Mouse (Mus musculus) stomach, postnatal 0 days (tissue): ENCODE results near the gene Arpc1a. TPM values are rescaled to one million over a fixed set of nuclear protein-coding genes. Genes with fewer than 3 reads are reported as not detected.
"Not testable (repeated sequence)": the region's sequence is repeated elsewhere in the genome, so short reads cannot be mapped to it uniquely, and the experiment has no call there.

Experiments
- ATAC-seq: fragments of 200-750 bp; cut with Nextera tagmentation; 2 replicates; pipeline ENCODE4 v1.8.0; 2017; ENCODE audit not compliant: low FRiP score, low TSS enrichment
- DNase-seq: peaks from one replicate; pipeline ENCODE4 v3.0.0-alpha.2; 2016; ENCODE audit warnings: low spot score
- H3K27ac ChIP-seq: fragments of 300-500 bp; sonication (generic); replicated peaks from 2 replicates; pipeline ENCODE4 v1.5.1; 2014; ENCODE audit warnings: mild to moderate bottlenecking, control low read depth
- H3K27me3 ChIP-seq: fragments of 300-500 bp; sonication (generic); 2 replicates; pipeline ENCODE4 v1.6.1; 2014; ENCODE audit warnings: low read length; ENCODE audit not compliant: control insufficient read depth, insufficient read depth
- H3K36me3 ChIP-seq: fragments of 300-500 bp; sonication (generic); 2 replicates; pipeline ENCODE4 v1.6.1; 2014; ENCODE audit warnings: low read length, mixed read lengths; ENCODE audit not compliant: control insufficient read depth, insufficient read depth
- H3K4me1 ChIP-seq: fragments of 300-500 bp; sonication (generic); replicated peaks from 2 replicates; pipeline ENCODE4 v1.6.1; 2014; ENCODE audit warnings: antibody characterized with exemption; ENCODE audit not compliant: control insufficient read depth, insufficient read depth
- H3K4me2 ChIP-seq: fragments of 300-500 bp; sonication (generic); replicated peaks from 2 replicates; pipeline ENCODE4 v1.6.1; 2014; ENCODE audit warnings: low read depth, mild to moderate bottlenecking, control low read depth, moderate library complexity
- H3K4me3 ChIP-seq: fragments of 300-500 bp; sonication (generic); 2 replicates; pipeline ENCODE4 v1.5.1; 2014; ENCODE audit warnings: low read depth, low read length, control low read depth
- H3K9ac ChIP-seq: fragments of 300-500 bp; sonication (generic); 2 replicates; pipeline ENCODE4 v1.6.1; 2014; ENCODE audit warnings: mild to moderate bottlenecking, low read length, control low read depth, mixed read lengths
- H3K9me3 ChIP-seq: fragments of 300-500 bp; sonication (generic); 2 replicates; pipeline ENCODE4 v1.6.1; 2016; ENCODE audit warnings: low read length; ENCODE audit not compliant: control insufficient read depth
- CTCF ChIP-seq: IDR thresholded peaks from 2 replicates; pipeline ENCODE4 v1.5.1; 2016; ENCODE audit warnings: antibody characterized with exemption, low read depth, mild to moderate bottlenecking, moderate library complexity
- EP300 ChIP-seq: optimal IDR thresholded peaks from 2 replicates; pipeline ENCODE3; 2016; ENCODE audit warnings: antibody characterized with exemption
- WGBS: fragments of 180-500 bp; shearing (Covaris S2); extraction: QIAGEN DNeasy Blood & Tissue Kit; methylation state at CpG from one replicate; pipeline ENCODE4 v1.1.7; 2014; 5-methylcytosine and 5-hydroxymethylcytosine counted together
- polyA plus RNA-seq: library from polyadenylated mRNA; unstranded; fragments of >200 nt; fragmentation: Nextera tagmentation; extraction: Ambion mirVana; gene quantifications from 2 replicates; pipeline ENCODE4 v1.2.1, GENCODE M21; 2015

The Arpc1a gene
- polyA plus RNA-seq, 1 experiment from 2014 or later, result 145 TPM

GRCm38 (mm10) chr5:145133275-145133674, 49.6 kb downstream of the Arpc1a start:
- not testable (repeated sequence) for H3K4me2 ChIP-seq, H3K9ac ChIP-seq, H3K4me1 ChIP-seq, H3K27me3 ChIP-seq, H3K9me3 ChIP-seq, ATAC-seq, H3K4me3 ChIP-seq, H3K27ac ChIP-seq, DNase-seq
- H3K36me3 ChIP-seq, result peaks cover 50% of the 10 kb centered on the region
- peak; percentile 26 for TF ChIP-seq CTCF
- WGBS, result 83% methylated on average over 6 of the region's 6 CpGs

- Histone ChIP-seq H3K36me3 (peaks cover 30% of the 10 kb centered on the region), H3K27ac (no peak overlapping the region; the same call in 1 of the 2 replicates), H3K9ac (peak overlapping the region; percentile 88), H3K4me2 (peak overlapping the region; percentile 74), H3K9me3 (no peaks in the 10 kb centered on the region), H3K27me3 (no peaks in the 10 kb centered on the region), H3K4me1 (no peaks in the 10 kb centered on the region; the same call in 1 of the 2 replicates), H3K4me3 (peak overlapping the region; percentile 87)
- ATAC-seq, result no peak
- 3% methylated on average over 6 of the region's 6 CpGs for WGBS
- DNase-seq, result no peak
- TF ChIP-seq EP300 (no peak), CTCF (no peak)
Observed at GRCm38 (mm10) chr5:145138836-145139235, 55.2 kb downstream of the Arpc1a start.

GRCm38 (mm10) chr5:145139571-145140519, 56.2 kb downstream of the Arpc1a start, which contains the start of the genes Pdap1 and Bud31:
TSS of gene Pdap1 (minus strand) at chr5:145140238.
TSS of gene Bud31 (plus strand) at chr5:145140362.
- Histone ChIP-seq H3K36me3 (peaks cover 22% of the 10 kb centered on the region), H3K9me3 (no peaks in the 10 kb centered on the region), H3K4me2 (peak within 1 kb of the TSS; percentile 74)

GRCm38 (mm10) chr5:145140611-145141010, 57.0 kb downstream of the Arpc1a start:
- Histone ChIP-seq H3K27me3 (no peaks in the 10 kb centered on the region), H3K4me1 (no peaks in the 10 kb centered on the region; the same call in 1 of the 2 replicates), H3K9ac (peak overlapping the region; percentile 88), H3K27ac (peak overlapping the region; percentile 78), H3K9me3 (no peaks in the 10 kb centered on the region), H3K4me2 (peak overlapping the region; percentile 74), H3K36me3 (peaks cover 22% of the 10 kb centered on the region), H3K4me3 (peak overlapping the region; percentile 87)
- DNase-seq (no peak), ATAC-seq (peak; percentile 18; the same call in 1 of the 2 replicates)
- TF ChIP-seq CTCF (no peak), EP300 (no peak)
- WGBS, result under 1% methylated on average over 18 of the region's 18 CpGs

More at GRCm38 (mm10) chr5:145139571-145140519, 56.2 kb downstream of the Arpc1a start, which contains the start of the genes Pdap1 and Bud31:
- Histone ChIP-seq H3K4me1 (no peaks in the 10 kb centered on the region; the same call in 1 of the 2 replicates), H3K27me3 (no peaks in the 10 kb centered on the region), H3K9ac (peak within 1 kb of the TSS; percentile 88), H3K4me3 (peak within 1 kb of the TSS; percentile 87), H3K27ac (peak within 1 kb of the TSS; percentile 78)
- ATAC-seq (peak; percentile 93), DNase-seq (peak; percentile 95)
- TF ChIP-seq EP300 (peak; percentile 97), CTCF (no peak; the same call in 1 of the 2 replicates)
- WGBS, result under 1% methylated on average over 84 of the region's 84 CpGs

GRCm38 (mm10) chr5:145147748-145148147, 64.1 kb downstream of the Arpc1a start:
- Histone ChIP-seq H3K4me2 (no peak overlapping the region), H3K9ac (no peak overlapping the region), H3K9me3 (no peaks in the 10 kb centered on the region)

More at GRCm38 (mm10) chr5:145147748-145148147, 64.1 kb downstream of the Arpc1a start:
- 88% methylated on average over 5 of the region's 5 CpGs for WGBS
- Histone ChIP-seq H3K4me3 (no peak overlapping the region), H3K27ac (no peak overlapping the region), H3K4me1 (no peaks in the 10 kb centered on the region), H3K36me3 (peaks cover 40% of the 10 kb centered on the region), H3K27me3 (no peaks in the 10 kb centered on the region)
- ATAC-seq (no peak), DNase-seq (no peak)
- no peak for TF ChIP-seq EP300
- TF ChIP-seq CTCF, result no peak
